Mouse (Mus musculus): Measurements from ENCODE around the gene Unc5a. TPM values are rescaled to one million over a fixed set of nuclear protein-coding genes. Genes with fewer than 3 reads are reported as not detected.

The Unc5a gene
- 100 to 1,000 TPM; 104 to 107 TPM for total RNA-seq (2021)
- long read RNA-seq, experiment 1, transcript Unc5a-201 (16 exons, 3,995 nt) = minor isoform, 13 of 184 reads
- long read RNA-seq, experiment 1, transcript Unc5a-202 (15 exons, 3,827 nt) = major isoform, 79 of 184 reads
- long read RNA-seq, experiment 1, partial matches to known transcripts = 67 of 184 reads
- long read RNA-seq, experiment 1, other reads (novel, unspliced or antisense) = 25 of 184 reads
- long read RNA-seq, experiment 2, transcript Unc5a-202 (15 exons, 3,827 nt) = major isoform, 23 of 112 reads
- long read RNA-seq, experiment 2, partial matches to known transcripts = 69 of 112 reads
- long read RNA-seq, experiment 2, other reads (novel, unspliced or antisense) = 16 of 112 reads

- peak; percentile 70 to 78 for DNase-seq (ENCODE audit: low spot score in 2 of 2)
Observed at GRCm38 (mm10) chr13:54948531-54949493, at the start of gene Unc5a. Gene Unc5a, plus strand, starts transcription at chr13:54949411.

- no peak for DNase-seq (ENCODE audit: low spot score in 2 of 2)
Observed at GRCm38 (mm10) chr13:54912053-54912452, 37.2 kb upstream of the Unc5a start.

- DNase-seq (ENCODE audit: low spot score in 2 of 2) = peak in 1 of 2 experiments; percentile 16
Observed at GRCm38 (mm10) chr13:54912894-54913621, 36.2 kb upstream of the Unc5a start.

GRCm38 (mm10) chr13:54916644-54917043 is 32.6 kb upstream of the Unc5a start:
- DNase-seq (ENCODE audit: low spot score in 2 of 2) = no peak

- DNase-seq (ENCODE audit: low spot score in 2 of 2) = no peak
Observed at GRCm38 (mm10) chr13:54918910-54919309, 30.3 kb upstream of the Unc5a start.

- no peak for DNase-seq (ENCODE audit: low spot score in 2 of 2)
Observed at GRCm38 (mm10) chr13:54919666-54920065, 29.5 kb upstream of the Unc5a start.

- no peak for DNase-seq (ENCODE audit: low spot score in 2 of 2)
Observed at GRCm38 (mm10) chr13:54921700-54922099, 27.5 kb upstream of the Unc5a start.

GRCm38 (mm10) chr13:54923705-54924104 is 25.5 kb upstream of the Unc5a start:
- no peak for DNase-seq (ENCODE audit: low spot score in 2 of 2)

- DNase-seq (ENCODE audit: low spot score in 2 of 2) = no peak
Observed at GRCm38 (mm10) chr13:54925466-54925865, 23.7 kb upstream of the Unc5a start.

GRCm38 (mm10) chr13:54926654-54927053 is 22.6 kb upstream of the Unc5a start:
- peak; percentile 39 to 56 for DNase-seq (ENCODE audit: low spot score in 2 of 2)

- DNase-seq (ENCODE audit: low spot score in 2 of 2) = no peak
Observed at GRCm38 (mm10) chr13:54930123-54930522, 19.1 kb upstream of the Unc5a start.

GRCm38 (mm10) chr13:54934873-54935272 is 14.3 kb upstream of the Unc5a start:
- no peak for DNase-seq (ENCODE audit: low spot score in 2 of 2)

- peak; percentile 52 to 57 for DNase-seq (ENCODE audit: low spot score in 2 of 2)
Observed at GRCm38 (mm10) chr13:54936173-54936572, 13.0 kb upstream of the Unc5a start.

GRCm38 (mm10) chr13:54937885-54938284 is 11.3 kb upstream of the Unc5a start:
- DNase-seq (ENCODE audit: low spot score in 2 of 2) = peak; percentile 70 to 86

- no peak for DNase-seq (ENCODE audit: low spot score in 2 of 2)
Observed at GRCm38 (mm10) chr13:54938493-54938892, 10.7 kb upstream of the Unc5a start.

GRCm38 (mm10) chr13:54944411-54945157 is 4.6 kb upstream of the Unc5a start:
- no peak for DNase-seq (ENCODE audit: low spot score in 2 of 2)

GRCm38 (mm10) chr13:54945332-54945731 is 3.9 kb upstream of the Unc5a start:
- no peak for DNase-seq (ENCODE audit: low spot score in 2 of 2)

GRCm38 (mm10) chr13:54946406-54946805 is 2.8 kb upstream of the Unc5a start:
- peak in 1 of 2 experiments; percentile 45 for DNase-seq (ENCODE audit: low spot score in 2 of 2)

GRCm38 (mm10) chr13:54949592-54949991 is 381 bp downstream of the Unc5a start:
- DNase-seq (ENCODE audit: low spot score in 2 of 2) = peak; percentile 69 to 75

- DNase-seq (ENCODE audit: low spot score in 2 of 2) = peak; percentile 30 to 58
Observed at GRCm38 (mm10) chr13:54950131-54950530, 920 bp downstream of the Unc5a start.
